ENCODE assay signal across 12 mouse cellular contexts in the genomic region with DNA sequence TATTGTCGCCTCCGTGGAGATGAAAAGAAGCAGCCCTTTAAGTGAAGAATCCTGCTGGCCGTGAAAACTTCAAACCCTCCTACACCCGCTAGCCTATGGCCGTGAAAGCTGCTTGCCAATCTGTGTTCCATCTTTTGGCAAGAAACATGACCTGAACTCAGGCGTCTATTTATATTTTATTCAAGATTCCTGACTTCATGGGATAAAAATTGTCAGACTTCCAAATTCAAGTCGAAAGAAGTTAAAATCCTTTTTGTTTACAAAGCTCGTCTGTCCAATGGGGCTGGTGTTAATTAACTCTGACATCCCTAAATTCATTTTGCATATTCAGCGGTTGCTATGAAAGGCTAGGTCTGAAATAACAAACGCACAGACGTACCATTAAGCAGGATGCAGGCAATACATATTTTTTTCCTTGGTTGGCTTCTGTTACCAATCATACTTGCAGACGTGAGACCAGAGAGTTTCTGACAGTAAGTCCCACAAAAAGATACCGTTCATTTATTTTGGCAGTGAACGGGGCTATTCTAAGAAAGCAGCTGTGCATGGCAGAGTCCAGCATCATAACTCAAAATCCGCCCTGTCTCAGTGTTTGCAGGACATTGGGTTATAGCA.
DNase-seq lines count a peak whose midpoint lies in the region; ATAC-seq and TF ChIP-seq lines count a peak whose summit lies in the region.
"Had no signal": no experiment of that assay in that cellular context is flagged by ENCODE, and none has a peak within 500 bp of the region (broad histone marks: within the 10 kb centered on the region; RNA-seq: fewer than 3 reads in every experiment).

No protein-coding gene starts in this region.

- no peak for TF ChIP-seq EP300 in heart, adult 2 months (IDR thresholded peaks at IDR 0.05; ENCODE audit: insufficient read depth, low read depth, low read length)

- intact Hi-C loops in heart, adult 2 months (cut with DNase I) = no loop called here

- no peaks in the 10 kb centered on the region for H3K79me2 ChIP-seq in heart, adult 2 months (replicated peaks; ENCODE audit: control insufficient read depth, insufficient read depth, low read length)
- H3K79me2 ChIP-seq in myocyte (ENCODE audit: control insufficient read depth, insufficient read depth) = no peaks in the 10 kb centered on the region

- no peaks in the 10 kb centered on the region for H3K4me1 ChIP-seq in heart, adult 2 months (ENCODE audit: control insufficient read depth, insufficient read depth, low read length)
- H3K4me1 ChIP-seq in lung, embryonic 16.5 days (replicated peaks; ENCODE audit: control insufficient read depth, insufficient read depth, low read length) = peaks cover 3% of the 10 kb centered on the region; the same call in 1 of the 2 replicates
- peaks cover 29% of the 10 kb centered on the region for H3K4me1 ChIP-seq in embryonic facial prominence, embryonic 13.5 days

- no peaks in the 10 kb centered on the region for H3K36me3 ChIP-seq in heart, adult 2 months (ENCODE audit: control insufficient read depth, insufficient read depth, low read length)
- no peaks in the 10 kb centered on the region for H3K36me3 ChIP-seq in lung, embryonic 16.5 days (ENCODE audit: control insufficient read depth, insufficient read depth, low read length)
- H3K36me3 ChIP-seq in embryonic facial prominence, embryonic 13.5 days = no peaks in the 10 kb centered on the region
- H3K36me3 ChIP-seq in myocyte (ENCODE audit: control insufficient read depth, insufficient read depth) = no peaks in the 10 kb centered on the region
- H3K36me3 ChIP-seq: G1E; neural tube, embryonic 13.5 days had no signal

- H3K9ac ChIP-seq in heart, adult 2 months (ENCODE audit: low read depth, low read length) = no peak overlapping the region
- H3K9ac ChIP-seq in lung, embryonic 16.5 days (ENCODE audit: low read length) = no peak overlapping the region
- no peak overlapping the region for H3K9ac ChIP-seq in embryonic facial prominence, embryonic 13.5 days
- H3K9ac ChIP-seq: neural tube, embryonic 13.5 days had no signal

- H3K4me2 ChIP-seq in lung, embryonic 16.5 days (ENCODE audit: low read depth, low read length) = peak overlapping the region; percentile 33
- H3K4me2 ChIP-seq in embryonic facial prominence, embryonic 13.5 days = peak overlapping the region; percentile 47
- peak overlapping the region; percentile 55 for H3K4me2 ChIP-seq in myocyte (ENCODE audit: low read depth)
- H3K4me2 ChIP-seq: neural tube, embryonic 13.5 days had no signal

- no peak overlapping the region for H3K27ac ChIP-seq in heart, adult 2 months
- H3K27ac ChIP-seq in lung, embryonic 16.5 days (ENCODE audit: low read length) = peak overlapping the region; percentile 24; the same call in 1 of the 2 replicates
- peak overlapping the region; percentile 85 for H3K27ac ChIP-seq in embryonic facial prominence, embryonic 13.5 days
- H3K27ac ChIP-seq: neural tube, embryonic 13.5 days had no signal

- H3ac ChIP-seq in myocyte (ENCODE audit: control insufficient read depth, insufficient read length) = no peak overlapping the region

- H3K27me3 ChIP-seq in heart, adult 2 months (ENCODE audit: control insufficient read depth, insufficient read depth, low read length) = no peaks in the 10 kb centered on the region
- H3K27me3 ChIP-seq in lung, embryonic 16.5 days (ENCODE audit: control insufficient read depth, insufficient read depth, low read depth, low read length) = no peaks in the 10 kb centered on the region
- no peaks in the 10 kb centered on the region for H3K27me3 ChIP-seq in embryonic facial prominence, embryonic 13.5 days
- no peaks in the 10 kb centered on the region for H3K27me3 ChIP-seq in myocyte (ENCODE audit: control insufficient read depth, insufficient read depth, insufficient read length)
- H3K27me3 ChIP-seq: neural tube, embryonic 13.5 days had no signal

- peak; percentile 30 to 33 for DNase-seq in heart, adult 9 months (ENCODE audit: low spot score in 2 of 2)
- DNase-seq in heart, adult 2 months = no peak
- no peak for DNase-seq in lung, postnatal 36 days
- DNase-seq in right cerebral cortex, adult 18-20 months = no peak
- DNase-seq: adrenal gland, postnatal 36 days; lung, adult 2 months; thymus, postnatal 25 days had no signal

- no peak for TF ChIP-seq CTCF in heart, adult 2 months (IDR thresholded peaks at IDR 0.05)

- no peak for TF ChIP-seq POLR2A in heart, adult 2 months (IDR thresholded peaks at IDR 0.05; ENCODE audit: insufficient read depth, low read depth, low read length)
- no peak for TF ChIP-seq POLR2A in myocyte (IDR thresholded peaks at IDR 0.05; ENCODE audit: insufficient read length, low read depth)

- WGBS in heart, adult 2 months = 46% methylated on average over 15 of the region's 15 CpGs
- 37% methylated on average over 15 of the region's 15 CpGs for WGBS in lung, embryonic 16.5 days
- WGBS in embryonic facial prominence, embryonic 13.5 days = 24% methylated on average over 15 of the region's 15 CpGs

- ATAC-seq in lung, embryonic 16.5 days (ENCODE audit: low read depth) = peak; percentile 86
- ATAC-seq in embryonic facial prominence, embryonic 13.5 days (ENCODE audit: insufficient number of reproducible peaks, insufficient read depth, low FRiP score, low TSS enrichment, low read depth) = no peak

- no peaks in the 10 kb centered on the region for H3K9me3 ChIP-seq in lung, embryonic 16.5 days (ENCODE audit: control insufficient read depth, low read length)
- H3K9me3 ChIP-seq in embryonic facial prominence, embryonic 13.5 days = no peaks in the 10 kb centered on the region
- H3K9me3 ChIP-seq: G1E; neural tube, embryonic 13.5 days had no signal

- H3K4me3 ChIP-seq in heart, adult 2 months = no peak overlapping the region
- peak overlapping the region; percentile 6; the same call in 1 of the 2 replicates for H3K4me3 ChIP-seq in lung, embryonic 16.5 days (ENCODE audit: low read length)
- peak overlapping the region; percentile 17; the same call in 1 of the 2 replicates for H3K4me3 ChIP-seq in embryonic facial prominence, embryonic 13.5 days
- H3K4me3 ChIP-seq in myocyte = no peak overlapping the region
- H3K4me3 ChIP-seq: neural tube, embryonic 13.5 days had no signal

TF ChIP-seq in myocyte, 11 proteins besides CTCF, POLR2A, EP300 and RAD21:
- TF ChIP-seq E2F4 (IDR thresholded peaks at IDR 0.05; ENCODE audit: insufficient read depth) (no peak), MYOG (IDR thresholded peaks at IDR 0.05; ENCODE audit: control insufficient read depth in 1 of 3, insufficient read depth in 1 of 3, insufficient read length in 2 of 3, low read depth in 2 of 3) (peak in 1 of 3 experiments; percentile 67), MYOD1 (IDR thresholded peaks at IDR 0.05; ENCODE audit: control insufficient read depth in 1 of 3, insufficient read length in 2 of 3, low read depth in 2 of 3) (peak in 2 of 3 experiments; percentile 11 to 51), TCF12 (IDR thresholded peaks at IDR 0.05; ENCODE audit: insufficient read depth, poor library complexity, severe bottlenecking) (no peak), CEBPB (IDR thresholded peaks at IDR 0.05; ENCODE audit: insufficient read depth, poor library complexity, severe bottlenecking) (no peak)

Comparison
In these comparisons a context has a peak if more than half of its experiments do, and no peak if none do; other contexts are left out.
1. DNase-seq: peak in heart, adult 9 months (2 of 2); none in heart, adult 2 months (0 of 2), lung, postnatal 36 days (single experiment) and right cerebral cortex, adult 18-20 months (single experiment).
2. H3K4me3 ChIP-seq: peak in lung, embryonic 16.5 days (single experiment) and embryonic facial prominence, embryonic 13.5 days (single experiment); none in heart, adult 2 months (single experiment) and myocyte (single experiment).
3. Peak in every context shown above with its lines, with median percentiles within 50 percentile points of each other: H3K4me2 ChIP-seq.